Mouse (Mus musculus) lung, adult 2 months (tissue): ENCODE measurements around the gene S100a10. TPM values are rescaled to one million over a fixed set of nuclear protein-coding genes. Genes with fewer than 3 reads are reported as not detected.
"Not testable (repeated sequence)": the region's sequence is repeated elsewhere in the genome, so short reads cannot be mapped to it uniquely, and the experiment has no call there.

ENCODE experiments used
- DNase-seq: peaks from one replicate; pipeline ENCODE4 v3.0.0; 2022
- H3K4me1 ChIP-seq: fragments of 200-500 bp; 2 replicates; pipeline ENCODE4 v1.6.1; 2011; ENCODE audit warnings: low read length; ENCODE audit not compliant: control insufficient read depth, insufficient read depth
- H3K4me3 ChIP-seq: fragments of 200-500 bp; replicated peaks from 2 replicates; pipeline ENCODE3; 2011; ENCODE audit warnings: low read depth, mild to moderate bottlenecking, control low read depth, low read length; ENCODE audit errors: extremely low read depth
- CTCF ChIP-seq: fragments of 200-500 bp; IDR thresholded peaks from 2 replicates; pipeline ENCODE4 v1.5.1; 2011; ENCODE audit warnings: mild to moderate bottlenecking, low read length, control low read depth; ENCODE audit not compliant: insufficient read depth
- POLR2A ChIP-seq: fragments of 200-500 bp; IDR thresholded peaks from 2 replicates; pipeline ENCODE4 v1.6.1; 2011; ENCODE audit warnings: low read depth, mild to moderate bottlenecking, control low read depth, low read length, borderline replicate concordance; ENCODE audit errors: extremely low read depth
- WGBS: fragments of 180-500 bp; shearing (Covaris S2); methylation state at CpG from one replicate; pipeline ENCODE4 v1.1.7; 2018; 5-methylcytosine and 5-hydroxymethylcytosine counted together
- polyA plus RNA-seq: library from polyadenylated mRNA; depleted of rRNA; stranded (reverse); fragments of >200 nt; gene quantifications from 2 replicates; pipeline ENCODE4 v1.2.3, GENCODE M21; 2012; rRNA removed

Gene S100a10
- polyA plus RNA-seq, 1 experiment = 79.5 TPM

DNA sequence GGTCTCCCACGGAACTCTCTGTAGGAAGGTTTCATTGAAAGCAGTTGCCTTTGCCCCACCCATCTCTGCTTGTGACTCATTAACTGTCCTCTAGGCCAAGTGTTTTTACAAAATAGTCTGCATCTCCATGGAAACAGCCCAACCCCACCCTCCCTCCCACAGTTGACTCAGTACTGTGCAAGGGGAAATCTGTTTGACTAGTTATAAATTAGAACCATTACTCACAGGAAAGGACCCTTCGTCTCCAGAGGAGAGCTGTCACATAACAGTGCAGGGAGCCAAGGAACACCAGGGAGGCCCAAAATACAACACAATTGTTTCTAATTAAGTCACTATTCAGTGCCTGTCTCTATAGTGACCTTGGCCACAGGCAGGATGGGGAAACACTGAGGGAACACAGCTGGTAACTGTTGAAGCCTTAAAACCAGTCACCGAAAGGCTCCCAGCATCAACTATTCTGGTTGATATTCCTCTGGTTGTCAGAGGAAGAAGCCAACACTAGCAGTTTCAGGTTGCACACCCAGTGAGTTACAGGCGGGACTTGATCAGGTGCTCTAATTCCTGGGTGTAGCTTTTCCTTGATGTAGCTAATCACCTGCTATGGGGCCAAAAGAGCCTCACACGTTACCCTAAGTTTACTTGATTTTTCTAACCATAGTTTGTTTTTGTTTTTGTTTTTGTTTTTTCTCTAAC lies 42.5 kb downstream of the S100a10 start:
- WGBS = 15% methylated on average over 5 of the region's 5 CpGs
- H3K4me3 ChIP-seq = no peak overlapping the region
- TF ChIP-seq CTCF (no peak), POLR2A (no peak)
- DNase-seq = peak; percentile 47
- peaks cover 8% of the 10 kb centered on the region for H3K4me1 ChIP-seq

DNA sequence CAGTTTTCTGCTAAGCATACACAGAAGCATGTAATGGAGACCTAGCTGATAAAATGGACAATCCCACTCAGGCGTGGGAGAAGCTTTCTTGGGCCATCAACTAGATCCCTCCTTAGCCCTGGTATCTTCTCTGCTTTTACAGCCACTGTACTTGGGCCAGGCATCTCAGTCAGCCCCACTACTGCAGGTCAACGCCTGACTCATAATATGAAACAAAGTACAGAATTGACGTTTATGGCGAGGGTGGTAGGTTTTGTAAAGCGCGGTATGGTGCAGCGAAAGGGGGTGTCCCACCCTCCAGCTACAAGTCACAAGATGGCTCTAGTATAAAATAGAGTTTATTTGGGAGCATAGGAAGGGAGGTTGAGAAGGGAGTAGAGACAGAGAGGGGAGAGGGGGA lies 43.1 kb downstream of the S100a10 start:
- 86% methylated on average over 7 of the region's 7 CpGs for WGBS
- no peak overlapping the region for H3K4me3 ChIP-seq
- no peak for DNase-seq
- H3K4me1 ChIP-seq = peaks cover 8% of the 10 kb centered on the region
- TF ChIP-seq POLR2A = no peak

DNA sequence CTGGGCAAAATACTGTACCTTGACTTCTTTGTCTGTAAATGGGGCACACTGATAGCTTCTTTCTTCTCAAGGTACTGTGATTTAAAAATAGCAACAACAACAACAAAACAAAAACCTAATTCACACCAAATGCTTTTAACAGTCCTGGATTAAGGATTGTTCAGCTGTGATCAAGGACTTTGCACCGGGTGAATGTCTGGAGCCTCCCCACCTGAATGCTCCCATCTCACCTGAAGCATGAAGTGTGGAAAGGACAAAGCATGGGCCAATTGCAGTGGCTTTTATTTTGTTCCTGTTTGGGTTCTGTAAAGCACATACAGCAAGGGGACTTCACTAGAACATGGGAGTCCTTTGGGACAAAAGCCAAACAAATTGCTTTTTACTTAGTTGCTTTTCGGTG lies 45.3 kb downstream of the S100a10 start:
- no peak overlapping the region for H3K4me3 ChIP-seq
- 91% methylated on average over 2 of the region's 2 CpGs for WGBS
- DNase-seq = no peak

DNA sequence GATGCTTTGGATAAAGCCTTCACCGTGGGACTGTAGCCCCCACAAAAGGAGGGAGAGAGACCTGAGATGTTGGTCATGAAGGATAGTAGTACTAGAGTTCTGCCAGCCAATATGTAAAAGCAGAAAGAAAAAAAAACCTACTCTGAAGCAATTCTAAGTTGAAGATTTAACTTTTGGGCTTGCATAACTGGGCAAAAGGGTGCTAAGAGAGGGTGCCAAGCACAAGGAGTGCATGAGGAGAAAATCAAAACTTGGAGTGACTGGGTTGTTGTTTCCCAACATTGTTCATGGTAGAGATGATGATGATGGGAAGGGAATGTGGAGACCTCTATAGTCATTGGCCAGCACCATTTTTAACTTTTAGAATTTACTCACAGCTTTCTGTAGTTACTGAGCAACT lies 47.0 kb downstream of the S100a10 start:
- no peak for DNase-seq
- WGBS = 75% methylated on average over 1 of the region's 1 CpGs
- Histone ChIP-seq H3K4me1 (peaks cover 4% of the 10 kb centered on the region; the same call in 1 of the 2 replicates), H3K4me3 (no peak overlapping the region)
- no peak for TF ChIP-seq CTCF
- TF ChIP-seq POLR2A = no peak

More for the DNA sequence above, 45.3 kb downstream of the S100a10 start:
- peaks cover 8% of the 10 kb centered on the region for H3K4me1 ChIP-seq
- TF ChIP-seq POLR2A (no peak), CTCF (no peak)

DNA sequence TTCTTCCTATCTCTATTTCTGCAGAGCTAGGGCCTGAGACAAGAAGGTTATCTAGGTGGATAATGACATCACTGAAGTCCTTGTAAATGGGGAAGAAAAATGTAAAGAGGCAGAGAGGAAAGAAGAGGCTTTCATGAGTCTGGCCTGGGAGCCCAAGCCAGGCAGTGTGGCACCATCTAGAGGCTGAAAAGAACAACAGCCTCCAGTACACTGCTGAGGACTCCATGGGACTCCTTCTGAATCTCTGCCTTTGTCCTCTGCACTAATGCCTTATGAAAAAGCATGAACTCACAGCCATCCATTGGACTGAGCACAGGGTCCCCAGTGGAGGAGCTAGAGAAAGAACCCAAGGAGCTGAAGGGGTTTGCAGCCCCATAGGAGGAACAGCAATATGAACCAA lies 54.1 kb downstream of the S100a10 start:
- peak; percentile 45; the same call in 1 of the 2 replicates for TF ChIP-seq CTCF
- not testable (repeated sequence) for DNase-seq, H3K4me1 ChIP-seq

More for the DNA sequence above, 54.1 kb downstream of the S100a10 start:
- H3K4me3 ChIP-seq = not testable (repeated sequence)

Other genes starting within 250 kb of the S100a10 start
- 3.0 TPM in 1 of 2 replicates, not detected in the other for gene Hrnr, start 235.3 kb upstream of the S100a10 start, polyA plus RNA-seq
- 0.16 and 42.1 TPM in 2 replicates for gene Rptn, start 161.4 kb upstream of the S100a10 start, polyA plus RNA-seq
- gene Tchh, start 112.8 kb upstream of the S100a10 start, polyA plus RNA-seq = 0.27 and 0.28 TPM in 2 replicates
- gene Tchhl1, start 86.3 kb upstream of the S100a10 start, polyA plus RNA-seq = not detected in 2 replicates
- 232 and 357 TPM in 2 replicates for gene S100a11, start 34.6 kb upstream of the S100a10 start, polyA plus RNA-seq
- not detected in 2 replicates for gene Tdpoz2, start 97.6 kb downstream of the S100a10 start, polyA plus RNA-seq
- not detected in 2 replicates for gene Tdpoz1, start 121.2 kb downstream of the S100a10 start, polyA plus RNA-seq
- gene Gm37596, start 138.0 kb downstream of the S100a10 start, polyA plus RNA-seq = not detected in 2 replicates
- gene Gm5773, start 217.9 kb downstream of the S100a10 start, polyA plus RNA-seq = not detected in 2 replicates
- not detected in 2 replicates for gene Tdpoz4, start 241.3 kb downstream of the S100a10 start, polyA plus RNA-seq